ENCODE assay signal across 9 mouse cellular contexts in the genomic region with DNA sequence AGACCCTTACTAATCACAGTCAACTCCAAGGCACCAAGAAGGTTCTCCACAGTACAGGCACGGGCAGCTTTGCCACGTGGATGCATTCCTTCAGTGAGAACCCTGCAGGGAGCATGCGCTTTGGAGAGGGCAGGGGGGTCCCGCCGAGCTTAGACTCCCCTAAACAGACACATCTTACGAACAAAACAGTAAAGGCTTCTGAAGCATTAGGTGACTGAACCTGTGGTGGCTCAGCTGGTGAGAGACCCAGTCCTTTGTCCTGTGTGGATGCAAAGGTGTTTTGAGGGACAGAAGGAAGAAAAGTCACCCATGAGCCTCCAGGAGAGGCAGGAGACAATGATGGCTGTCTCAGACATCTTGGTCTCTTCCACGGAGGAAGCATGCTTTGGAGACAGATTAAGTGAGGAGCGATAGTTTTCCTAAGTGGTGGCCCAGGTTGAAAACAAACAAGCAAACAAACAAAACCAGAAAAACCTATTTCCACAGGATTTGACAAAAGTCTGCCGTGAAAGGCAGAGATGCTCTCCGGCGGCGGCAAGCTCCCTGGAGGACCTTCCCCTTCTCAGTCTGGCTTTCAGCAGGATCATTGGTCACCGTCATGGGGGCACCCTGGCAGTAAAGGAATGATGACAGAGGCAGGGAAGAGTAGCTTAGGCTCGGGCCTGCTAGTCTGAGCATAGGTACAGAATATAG.
DNase-seq lines count a peak whose midpoint lies in the region; ATAC-seq lines count a peak whose summit lies in the region.
"Had no signal": no experiment of that assay in that cellular context is flagged by ENCODE, and none has a peak within 500 bp of the region (broad histone marks: within the 10 kb centered on the region; RNA-seq: fewer than 3 reads in every experiment).

No protein-coding gene starts in this region.

- H3K4me2 ChIP-seq in heart, embryonic 13.5 days, result peak overlapping the region; percentile 51
- H3K4me2 ChIP-seq in midbrain, embryonic 15.5 days, result no peak overlapping the region

- peak overlapping the region; percentile 51 for H3K9ac ChIP-seq in heart, embryonic 13.5 days
- no peak overlapping the region for H3K9ac ChIP-seq in midbrain, embryonic 15.5 days

- H3K4me1 ChIP-seq in heart, embryonic 13.5 days, result peaks cover 50% of the 10 kb centered on the region
- peaks cover 28% of the 10 kb centered on the region for H3K4me1 ChIP-seq in midbrain, embryonic 15.5 days

- H3K36me3 ChIP-seq in heart, embryonic 13.5 days, result peaks cover 14% of the 10 kb centered on the region
- H3K36me3 ChIP-seq in midbrain, embryonic 15.5 days (replicated peaks), result no peaks in the 10 kb centered on the region

- WGBS in heart, embryonic 13.5 days, result 26% methylated on average over 14 of the region's 14 CpGs
- WGBS in midbrain, embryonic 15.5 days, result 12% methylated on average over 14 of the region's 14 CpGs

- no peak for ATAC-seq in heart, embryonic 13.5 days (ENCODE audit: extremely low read depth, insufficient number of reproducible peaks, low FRiP score, low TSS enrichment)
- ATAC-seq in midbrain, embryonic 15.5 days (replicated peaks), result 0 out of 2 replicates have a peak, but pooled peaks have one; percentile 20
- ATAC-seq: CD4-positive, CD25-positive, alpha-beta regulatory T cell, adult 4 months had no signal

- H3K9me3 ChIP-seq in heart, embryonic 13.5 days, result no peaks in the 10 kb centered on the region
- H3K9me3 ChIP-seq in midbrain, embryonic 15.5 days, result no peaks in the 10 kb centered on the region

- H3K4me3 ChIP-seq in heart, embryonic 13.5 days, result no peak overlapping the region
- H3K4me3 ChIP-seq in midbrain, embryonic 15.5 days, result no peak overlapping the region

- peak overlapping the region; percentile 90 for H3K27ac ChIP-seq in heart, embryonic 13.5 days (replicated peaks)
- H3K27ac ChIP-seq in midbrain, embryonic 15.5 days, result peak overlapping the region; percentile 40; the same call in 1 of the 2 replicates

- DNase-seq in heart, adult 9 months (ENCODE audit: low spot score in 2 of 2), result no peak
- DNase-seq in R1 (ENCODE audit: low read depth, low spot score), result peak; percentile 54
- peak; percentile 21 for DNase-seq in heart, postnatal 4 days
- no peak for DNase-seq in right cerebral cortex, adult 2 months (ENCODE audit: low spot score in 2 of 2)
- no peak for DNase-seq in layer of hippocampus, adult 18-20 months (ENCODE audit: low spot score in 2 of 2)
- DNase-seq in thymus, postnatal 4 days, result no peak

- peaks cover 36% of the 10 kb centered on the region for H3K27me3 ChIP-seq in heart, embryonic 13.5 days (replicated peaks)
- H3K27me3 ChIP-seq in midbrain, embryonic 15.5 days (replicated peaks), result no peaks in the 10 kb centered on the region

Comparison
In these comparisons a context has a peak if more than half of its experiments do, and no peak if none do; other contexts are left out.
1. DNase-seq: peak in R1 (single experiment) and heart, postnatal 4 days (single experiment); none in heart, adult 9 months (0 of 2), right cerebral cortex, adult 2 months (0 of 2), layer of hippocampus, adult 18-20 months (0 of 2) and thymus, postnatal 4 days (single experiment).